Mouse (Mus musculus) spleen, adult 10 weeks (tissue): ENCODE data around the gene Gm6583. TPM values are rescaled to one million over a fixed set of nuclear protein-coding genes. Genes with fewer than 3 reads are reported as not detected.

Source experiments
- polyA plus RNA-seq: library from polyadenylated mRNA; stranded (reverse); fragments of 350-450 nt; fragmentation: Illumina TruSeq; extraction: RNeasy Lipid Tissue Mini Kit (QIAGEN cat#74804); gene quantifications from one replicate; pipeline ENCODE4 v1.2.3, GENCODE M21; 2015; ENCODE audit warnings: low replicate concordance; ENCODE audit not compliant: insufficient read depth

Gm6583 gene
- polyA plus RNA-seq: not detected

DNA sequence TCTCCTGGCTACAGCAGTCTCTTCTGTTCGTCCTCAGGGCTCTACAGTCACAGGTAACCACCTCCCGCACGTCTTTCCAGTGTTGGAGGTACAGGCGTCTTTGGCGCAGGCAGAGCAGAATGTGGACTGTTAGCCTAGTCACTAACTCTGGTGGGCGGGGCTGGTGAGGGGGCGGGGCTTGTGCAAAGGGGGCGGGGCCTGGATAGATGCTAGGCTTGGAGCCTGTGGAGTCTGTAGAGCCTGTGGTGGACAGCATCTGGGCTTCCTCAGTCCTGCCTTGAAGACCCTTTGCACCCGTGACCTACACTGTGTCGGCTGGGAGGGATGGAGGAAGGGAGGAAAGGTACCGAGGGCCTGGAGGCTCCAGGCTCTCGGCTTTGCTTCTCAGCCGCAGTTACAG lies at the start of gene Gm6583:
Gene Gm6583, minus strand, starts transcription at position 124 of the 400 bp plus-strand sequence.

DNA sequence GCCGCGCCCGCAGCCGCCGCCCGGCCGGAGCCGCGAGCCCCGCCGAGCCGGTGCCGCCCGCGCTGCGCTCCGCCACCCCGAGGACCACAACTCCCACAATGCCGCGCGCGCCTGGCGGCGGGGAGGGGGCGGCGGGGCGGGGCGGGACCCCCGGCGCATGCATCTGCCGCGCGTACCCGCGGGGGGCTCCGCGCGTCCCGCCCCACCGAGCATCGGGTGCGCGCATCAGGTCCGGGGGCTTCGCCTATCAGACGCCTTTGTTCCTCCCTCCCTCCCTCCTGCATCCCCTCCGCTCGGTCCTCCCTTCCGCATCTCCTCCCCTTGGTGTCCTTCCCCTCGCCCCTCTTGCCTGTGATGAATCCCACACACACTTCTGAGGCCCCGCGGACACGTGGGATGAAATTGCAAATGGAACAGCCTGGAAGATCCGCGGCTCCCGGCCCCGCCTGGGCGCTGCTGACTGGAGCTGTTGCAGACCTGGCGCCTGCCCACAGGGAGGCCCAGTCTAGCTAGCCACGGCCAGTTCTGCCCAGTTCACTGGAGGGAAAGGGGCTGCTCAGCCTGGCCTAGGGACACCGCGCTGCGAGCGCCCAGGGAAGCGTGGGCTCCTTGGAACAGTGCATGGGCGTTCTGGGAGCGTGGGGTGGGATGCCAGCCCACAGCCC lies 39.1 kb upstream of the Gm6583 start, which contains the start of gene Asphd2:
Gene Asphd2, minus strand, starts transcription at position 88 of the 665 bp plus-strand sequence.

GRCm38 (mm10) chr5:112342463-112343204 lies 13.2 kb downstream of the Gm6583 start, which contains the start of the genes Srrd and Hps4:
TSS of gene Srrd (minus strand) at chr5:112343040.
TSS of gene Hps4 (plus strand) at chr5:112343083.

GRCm38 (mm10) chr5:112325546-112326445 lies 30.0 kb downstream of the Gm6583 start, which contains the start of gene Tfip11:
TSS of gene Tfip11 (plus strand) at chr5:112326358.

Other genes with a start within 250 kb of the Gm6583 start
- gene Cryba4, start 103.5 kb downstream of the Gm6583 start, polyA plus RNA-seq: not detected
- gene Crybb1, start 100.2 kb downstream of the Gm6583 start, polyA plus RNA-seq: not detected
- 60.5 TPM for gene Tpst2, start 79.3 kb downstream of the Gm6583 start, polyA plus RNA-seq
- gene Tfip11, start 29.7 kb downstream of the Gm6583 start, polyA plus RNA-seq: 19.0 TPM
- gene Srrd, start 13.0 kb downstream of the Gm6583 start, polyA plus RNA-seq: 11.9 TPM
- gene Hps4, start 12.9 kb downstream of the Gm6583 start, polyA plus RNA-seq: 20.8 TPM
- gene Asphd2, start 38.8 kb upstream of the Gm6583 start, polyA plus RNA-seq: not detected
- not detected for gene Gm6588, start 93.4 kb upstream of the Gm6583 start, polyA plus RNA-seq
- gene Sez6l, start 221.2 kb upstream of the Gm6583 start, polyA plus RNA-seq: 0.33 TPM